Mouse (Mus musculus): ENCODE measurements around the gene Kif3c. TPM values are rescaled to one million over a fixed set of nuclear protein-coding genes. Genes with fewer than 3 reads are reported as not detected.

Kif3c gene
- 49.2 TPM for polyA plus RNA-seq (2014; fragmentation: Illumina TruSeq; extraction: RNeasy Lipid Tissue Mini Kit (QIAGEN cat#74804); ENCODE audit: low read depth, low replicate concordance)

GRCm38 (mm10) chr12:3364508-3365448, at the start of gene Kif3c:
Kif3c (plus strand) TSS chr12:3365132.

GRCm38 (mm10) chr12:3426530-3427034, 61.6 kb downstream of the Kif3c start, which contains the start of gene Asxl2:
Asxl2 (plus strand) TSS chr12:3426857.

Other genes with a start within 250 kb of the Kif3c start
- 784 TPM for gene Rab10, start 55.2 kb upstream of the Kif3c start, polyA plus RNA-seq (2014; fragmentation: Illumina TruSeq; extraction: RNeasy Lipid Tissue Mini Kit (QIAGEN cat#74804); ENCODE audit: low read depth, low replicate concordance)
- 41.9 TPM for gene Asxl2, start 61.7 kb downstream of the Kif3c start, polyA plus RNA-seq (2014; fragmentation: Illumina TruSeq; extraction: RNeasy Lipid Tissue Mini Kit (QIAGEN cat#74804); ENCODE audit: low read depth, low replicate concordance)
- 6.6 TPM for gene Dtnb, start 207.2 kb downstream of the Kif3c start, polyA plus RNA-seq (2014; fragmentation: Illumina TruSeq; extraction: RNeasy Lipid Tissue Mini Kit (QIAGEN cat#74804); ENCODE audit: low read depth, low replicate concordance)